Mouse (Mus musculus) liver, embryonic 14.5 days (tissue): ENCODE measurements around the gene Ninl.

Source experiments
- CTCF ChIP-seq: IDR thresholded peaks from 2 replicates; pipeline ENCODE4 v1.5.1; 2016; ENCODE audit warnings: antibody characterized with exemption, low read depth, control low read depth
- EP300 ChIP-seq: IDR thresholded peaks from 2 replicates; pipeline ENCODE4 v1.6.1; 2016; ENCODE audit warnings: antibody characterized with exemption, low read depth

DNA sequence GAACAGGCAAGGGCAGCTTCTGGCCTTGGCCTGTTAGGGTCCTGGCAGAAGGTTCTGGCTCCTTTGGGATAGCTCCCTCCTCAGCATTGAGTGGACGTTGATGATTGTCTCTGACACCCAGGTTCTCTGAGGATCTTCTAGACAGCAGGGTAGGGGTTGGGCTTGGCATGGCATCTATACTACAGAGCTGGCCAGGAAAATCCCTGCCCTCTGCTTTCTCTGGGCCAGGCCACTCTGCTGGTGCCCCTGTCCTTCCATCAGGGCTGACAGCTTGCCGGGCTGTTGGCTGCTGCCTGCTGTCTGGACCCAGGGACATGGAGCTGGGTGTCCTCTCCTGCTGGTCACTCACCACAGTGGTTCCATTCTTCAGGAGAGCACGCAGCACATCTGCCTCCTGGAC lies 89.5 kb downstream of the Ninl start:
- TF ChIP-seq CTCF (no peak), EP300 (no peak)
